Mouse (Mus musculus) c-Kit-positive CD71-negative TER-119-negative erythroid progenitor cells, embryonic 14.5 days (primary cell): ENCODE results near the gene Gimap4.
A peak's percentile ranks its signal among the peaks of the same experiment; 100 is the strongest.

Experiments used
- DNase-seq: peaks from one replicate; pipeline ENCODE4 v3.0.0-alpha.2; 2013; ENCODE audit warnings: low read depth

The Gimap4 gene

GRCm38 (mm10) chr6:48684319-48684718 lies at the start of gene Gimap4:
Gimap4 (plus strand) TSS chr6:48684549.
- no peak for DNase-seq

GRCm38 (mm10) chr6:48635105-48635504 lies 49.2 kb upstream of the Gimap4 start:
- DNase-seq, result no peak

GRCm38 (mm10) chr6:48636515-48636914 lies 47.8 kb upstream of the Gimap4 start:
- no peak for DNase-seq

GRCm38 (mm10) chr6:48637811-48638500 lies 46.4 kb upstream of the Gimap4 start:
- no peak for DNase-seq

GRCm38 (mm10) chr6:48638553-48638952 lies 45.8 kb upstream of the Gimap4 start:
- DNase-seq, result no peak

- DNase-seq, result no peak
Measured at GRCm38 (mm10) chr6:48641391-48641790, 43.0 kb upstream of the Gimap4 start.

- no peak for DNase-seq
Measured at GRCm38 (mm10) chr6:48642764-48643292, 41.5 kb upstream of the Gimap4 start.

GRCm38 (mm10) chr6:48645660-48646308 lies 38.6 kb upstream of the Gimap4 start:
- DNase-seq, result peak; percentile 73

GRCm38 (mm10) chr6:48646309-48646690 lies 38.0 kb upstream of the Gimap4 start:
- no peak for DNase-seq

- peak; percentile 57 for DNase-seq
Measured at GRCm38 (mm10) chr6:48646995-48647394, 37.4 kb upstream of the Gimap4 start, which contains the start of gene Gimap8. Gimap8 (plus strand) TSS chr6:48647234.

- DNase-seq, result no peak
Measured at GRCm38 (mm10) chr6:48647611-48648010, 36.7 kb upstream of the Gimap4 start.

- DNase-seq, result no peak
Measured at GRCm38 (mm10) chr6:48648779-48649178, 35.6 kb upstream of the Gimap4 start.

GRCm38 (mm10) chr6:48650041-48650440 lies 34.3 kb upstream of the Gimap4 start:
- DNase-seq, result no peak

GRCm38 (mm10) chr6:48658721-48659120 lies 25.6 kb upstream of the Gimap4 start:
- DNase-seq, result no peak

- DNase-seq, result no peak
Measured at GRCm38 (mm10) chr6:48664750-48665149, 19.6 kb upstream of the Gimap4 start.

- no peak for DNase-seq
Measured at GRCm38 (mm10) chr6:48665471-48665870, 18.9 kb upstream of the Gimap4 start.

- DNase-seq, result no peak
Measured at GRCm38 (mm10) chr6:48666159-48666586, 18.2 kb upstream of the Gimap4 start.

- DNase-seq, result no peak
Measured at GRCm38 (mm10) chr6:48668022-48668421, 16.3 kb upstream of the Gimap4 start.

GRCm38 (mm10) chr6:48669446-48669969 lies 14.8 kb upstream of the Gimap4 start:
- DNase-seq, result no peak

GRCm38 (mm10) chr6:48674291-48675058 lies 9.9 kb upstream of the Gimap4 start:
- DNase-seq, result no peak

GRCm38 (mm10) chr6:48675400-48675930 lies 8.9 kb upstream of the Gimap4 start:
- no peak for DNase-seq
